Mouse (Mus musculus): ENCODE data around the gene Tipin. TPM values are rescaled to one million over a fixed set of nuclear protein-coding genes. Genes with fewer than 3 reads are reported as not detected.
"Not testable (repeated sequence)": the region's sequence is repeated elsewhere in the genome, so short reads cannot be mapped to it uniquely, and the experiment has no call there.

Tipin gene
- polyA plus RNA-seq, 1 experiment from 2014 or later, result 218 TPM

DNA sequence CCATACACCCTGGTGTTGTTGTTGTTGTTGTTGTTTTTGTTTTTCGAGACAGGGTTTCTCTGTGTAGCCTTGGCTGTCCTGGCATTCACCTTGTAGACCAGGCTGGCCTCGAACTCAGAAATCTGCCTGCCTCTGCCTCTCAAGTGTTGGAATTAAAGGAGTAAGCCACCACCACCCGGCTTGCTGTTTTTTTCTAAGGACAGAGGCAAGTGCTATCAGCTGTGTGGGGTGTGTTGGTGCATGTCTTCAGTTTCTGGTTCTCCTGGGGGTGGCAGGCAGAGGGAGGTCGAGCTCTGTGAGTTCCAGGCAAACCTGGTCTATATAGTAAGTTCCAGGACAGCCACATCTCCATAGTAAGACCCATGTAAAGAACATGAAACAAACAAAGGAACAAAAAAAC, 7.1 kb upstream of the Tipin start:
- no peak overlapping the region for H3K4me3 ChIP-seq
- H3K36me3 ChIP-seq, result no peaks in the 10 kb centered on the region
- no peaks in the 10 kb centered on the region for H3K27me3 ChIP-seq
- no peak overlapping the region for H3K9ac ChIP-seq
- H3K4me1 ChIP-seq, result no peaks in the 10 kb centered on the region
- no peak overlapping the region for H3K27ac ChIP-seq
- no peak overlapping the region for H3K4me2 ChIP-seq (replicated peaks)
- no peaks in the 10 kb centered on the region for H3K9me3 ChIP-seq
- no peak for ATAC-seq (ENCODE audit: low FRiP score, low read depth)
- 77% methylated on average over 4 of the region's 4 CpGs for WGBS

- no peaks in the 10 kb centered on the region for H3K4me1 ChIP-seq
- no peak overlapping the region for H3K27ac ChIP-seq
- 76% methylated on average over 1 of the region's 1 CpGs for WGBS
- no peaks in the 10 kb centered on the region for H3K36me3 ChIP-seq
- no peak for ATAC-seq (ENCODE audit: low FRiP score, low read depth)
- H3K9ac ChIP-seq, result no peak overlapping the region
- no peaks in the 10 kb centered on the region for H3K27me3 ChIP-seq
- H3K9me3 ChIP-seq, result no peaks in the 10 kb centered on the region
- no peak overlapping the region for H3K4me3 ChIP-seq
- H3K4me2 ChIP-seq (replicated peaks), result no peak overlapping the region
Observed at GRCm38 (mm10) chr9:64274919-64275318, 6.5 kb upstream of the Tipin start.

DNA sequence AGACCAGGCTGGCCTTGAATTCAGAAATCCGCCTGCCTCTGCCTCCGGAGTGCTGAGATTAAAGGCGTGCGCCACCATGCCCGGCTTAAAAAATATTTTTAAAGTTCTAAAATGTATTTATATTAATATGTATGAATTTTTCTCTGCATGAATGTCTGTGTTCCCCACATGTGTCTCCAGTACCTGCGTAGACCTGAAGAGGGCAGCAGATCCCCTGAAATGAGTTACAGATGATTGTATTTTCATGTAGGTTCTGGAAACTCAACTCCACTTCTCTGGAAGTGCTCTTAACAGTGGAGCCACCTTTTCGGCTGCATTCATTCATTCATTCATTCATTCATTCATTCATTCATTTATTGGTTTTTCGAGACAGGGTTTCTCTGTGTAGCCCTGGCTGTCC, 3.7 kb upstream of the Tipin start:
- Histone ChIP-seq H3K27me3 (no peaks in the 10 kb centered on the region), H3K4me1 (peaks cover 8% of the 10 kb centered on the region), H3K9me3 (no peaks in the 10 kb centered on the region), H3K4me2 (replicated peaks) (no peak overlapping the region), H3K4me3 (no peak overlapping the region), H3K27ac (no peak overlapping the region), H3K9ac (no peak overlapping the region), H3K36me3 (no peaks in the 10 kb centered on the region)
- ATAC-seq (ENCODE audit: low FRiP score, low read depth), result no peak
- 64% methylated on average over 8 of the region's 8 CpGs for WGBS

DNA sequence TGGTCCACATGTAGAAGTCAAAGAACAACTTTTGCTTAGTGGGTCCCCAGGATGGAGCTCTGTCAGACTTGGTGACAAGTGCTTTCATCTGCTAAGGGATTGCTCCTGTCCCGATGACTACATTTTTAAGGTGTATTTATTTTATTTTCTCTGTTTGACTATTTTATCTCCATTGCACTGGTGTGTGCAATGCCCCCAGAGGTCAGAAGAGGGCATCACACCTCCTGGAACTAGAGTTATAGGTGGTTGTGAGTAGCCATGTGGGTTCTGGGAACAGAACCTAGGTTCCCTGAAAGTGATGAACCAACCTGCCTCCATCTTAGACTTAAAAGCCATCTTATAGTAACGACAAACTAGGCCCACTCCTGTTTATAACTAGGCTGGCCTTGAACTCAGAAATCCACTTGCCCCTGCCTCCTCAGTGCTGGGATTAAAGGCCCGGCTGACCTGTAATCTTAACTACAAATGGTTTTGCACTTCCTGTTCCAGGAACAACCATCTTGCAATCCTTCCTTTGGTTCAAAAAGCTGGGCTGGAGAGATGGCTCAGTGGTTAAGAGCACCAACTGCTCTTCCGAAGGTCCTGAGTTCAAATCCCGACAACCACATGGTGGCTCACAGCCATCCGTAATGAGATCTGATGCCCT, 2.6 kb upstream of the Tipin start:
- no peaks in the 10 kb centered on the region for H3K9me3 ChIP-seq
- peaks cover 10% of the 10 kb centered on the region for H3K4me1 ChIP-seq
- H3K9ac ChIP-seq, result no peak overlapping the region
- 94% methylated on average over 6 of the region's 6 CpGs for WGBS
- H3K4me3 ChIP-seq, result no peak overlapping the region
- no peak for ATAC-seq (ENCODE audit: low FRiP score, low read depth)
- no peak overlapping the region for H3K4me2 ChIP-seq (replicated peaks)
- no peaks in the 10 kb centered on the region for H3K27me3 ChIP-seq
- no peaks in the 10 kb centered on the region for H3K36me3 ChIP-seq
- H3K27ac ChIP-seq, result no peak overlapping the region

DNA sequence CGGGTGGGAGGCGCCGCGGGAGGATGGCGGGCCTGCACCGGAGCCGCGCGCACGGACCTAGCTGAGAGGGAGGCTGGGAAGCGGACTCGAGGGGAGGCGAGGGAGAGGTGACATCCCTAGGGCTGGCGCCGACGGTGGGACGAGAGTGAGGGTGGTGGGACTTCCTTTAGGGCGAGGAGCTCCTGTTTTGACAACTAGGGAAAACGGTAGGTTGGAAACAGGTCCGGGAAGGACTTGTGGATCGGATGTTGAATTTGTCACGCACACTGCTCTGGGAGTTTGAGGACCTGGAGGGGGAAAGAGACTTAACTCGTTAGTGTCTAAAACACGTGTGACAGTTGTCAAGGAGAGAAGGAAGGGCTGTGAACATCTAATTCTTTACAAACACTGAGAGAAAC, 399 bp downstream of the Tipin start:
- no peaks in the 10 kb centered on the region for H3K9me3 ChIP-seq
- H3K9ac ChIP-seq, result peak overlapping the region; percentile 96
- H3K4me2 ChIP-seq (replicated peaks), result peak overlapping the region; percentile 73
- H3K27ac ChIP-seq, result peak overlapping the region; percentile 96
- peak; percentile 85 for ATAC-seq (ENCODE audit: low FRiP score, low read depth)
- H3K4me1 ChIP-seq, result peaks cover 10% of the 10 kb centered on the region
- peaks cover 10% of the 10 kb centered on the region for H3K36me3 ChIP-seq
- under 1% methylated on average over 24 of the region's 24 CpGs for WGBS
- peak overlapping the region; percentile 78 for H3K4me3 ChIP-seq
- no peaks in the 10 kb centered on the region for H3K27me3 ChIP-seq

- Histone ChIP-seq H3K36me3 (peaks cover 15% of the 10 kb centered on the region), H3K27me3 (no peaks in the 10 kb centered on the region), H3K9ac (peak overlapping the region; percentile 96), H3K9me3 (no peaks in the 10 kb centered on the region), H3K4me3 (peak overlapping the region; percentile 78), H3K4me2 (replicated peaks) (peak overlapping the region; percentile 73), H3K4me1 (peaks cover 10% of the 10 kb centered on the region), H3K27ac (peak overlapping the region; percentile 96; the same call in 1 of the 2 replicates)
- 62% methylated on average over 5 of the region's 5 CpGs for WGBS
- ATAC-seq (ENCODE audit: low FRiP score, low read depth), result no peak
Observed at GRCm38 (mm10) chr9:64282404-64282987, 1.1 kb downstream of the Tipin start.

DNA sequence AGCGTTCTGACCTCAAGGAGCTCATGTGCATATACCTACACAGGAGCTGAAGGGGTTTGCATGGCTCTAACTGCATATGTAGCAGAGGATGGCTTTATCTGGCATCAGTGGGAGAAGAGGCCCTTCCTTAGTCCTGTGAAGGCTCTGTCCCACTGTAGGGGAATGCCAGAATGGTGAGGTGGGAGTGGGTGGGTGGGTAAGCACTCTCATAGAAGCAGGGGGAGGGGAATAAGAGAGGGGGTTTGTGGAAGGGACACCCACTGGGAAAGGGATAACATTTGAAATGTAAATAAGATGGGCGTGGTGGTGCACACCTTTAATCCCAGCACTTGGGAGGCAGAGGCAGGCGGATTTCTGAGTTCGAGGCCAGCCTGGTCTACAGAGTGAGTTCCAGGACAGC, 21.7 kb downstream of the Tipin start:
- H3K27ac ChIP-seq; H3K4me1 ChIP-seq; H3K4me2 ChIP-seq (replicated peaks); H3K27me3 ChIP-seq; H3K9me3 ChIP-seq; ATAC-seq (ENCODE audit: low FRiP score, low read depth); H3K9ac ChIP-seq; H3K4me3 ChIP-seq: not testable (repeated sequence)
- H3K36me3 ChIP-seq, result peaks cover 85% of the 10 kb centered on the region
- 92% methylated on average over 4 of the region's 4 CpGs for WGBS

DNA sequence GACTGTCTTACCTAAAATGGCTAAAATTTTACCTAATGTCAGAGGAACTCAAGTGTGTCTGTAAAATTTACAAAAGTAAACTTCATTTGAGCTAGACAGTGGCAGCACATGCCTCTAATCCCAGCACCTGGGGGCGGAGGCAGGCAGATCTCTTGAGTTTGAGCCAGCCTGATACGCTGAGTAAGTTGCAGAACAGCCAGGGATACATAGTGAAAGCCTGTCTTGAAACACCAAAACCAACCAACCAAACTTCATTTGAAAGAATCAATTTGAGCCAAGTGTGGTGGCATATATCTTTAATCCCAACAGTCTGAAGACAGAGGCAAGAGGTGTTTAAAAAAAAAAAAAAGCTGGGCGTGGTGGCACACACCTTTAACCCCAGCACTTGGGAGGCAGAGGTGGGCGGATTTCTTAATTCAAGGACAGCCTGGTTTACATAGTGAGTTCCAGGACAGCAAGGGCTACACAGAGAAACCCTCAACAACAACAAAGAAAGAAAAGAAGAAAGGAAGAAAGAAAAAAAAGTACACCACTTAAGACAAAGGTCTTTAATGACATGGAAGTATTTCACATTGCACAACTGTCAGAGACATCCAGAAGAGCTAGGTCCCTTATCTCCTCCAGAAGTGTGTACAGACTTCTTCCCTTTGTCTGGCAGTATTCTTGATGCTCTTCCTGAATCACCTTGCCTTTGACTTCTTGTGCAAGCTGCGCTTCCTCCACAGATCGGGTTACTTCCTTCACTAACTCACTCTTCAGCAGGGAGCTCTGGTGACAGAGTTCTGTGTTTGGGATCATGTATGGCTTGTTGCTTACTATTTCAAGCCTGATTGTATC, 25.3 kb downstream of the Tipin start:
- Histone ChIP-seq H3K9ac (no peak overlapping the region), H3K27ac (no peak overlapping the region), H3K4me2 (replicated peaks) (no peak overlapping the region), H3K27me3 (no peaks in the 10 kb centered on the region), H3K4me3 (no peak overlapping the region), H3K36me3 (peaks cover 79% of the 10 kb centered on the region), H3K4me1 (no peaks in the 10 kb centered on the region), H3K9me3 (no peaks in the 10 kb centered on the region)
- no peak for ATAC-seq (ENCODE audit: low FRiP score, low read depth)
- WGBS, result 79% methylated on average over 6 of the region's 6 CpGs

DNA sequence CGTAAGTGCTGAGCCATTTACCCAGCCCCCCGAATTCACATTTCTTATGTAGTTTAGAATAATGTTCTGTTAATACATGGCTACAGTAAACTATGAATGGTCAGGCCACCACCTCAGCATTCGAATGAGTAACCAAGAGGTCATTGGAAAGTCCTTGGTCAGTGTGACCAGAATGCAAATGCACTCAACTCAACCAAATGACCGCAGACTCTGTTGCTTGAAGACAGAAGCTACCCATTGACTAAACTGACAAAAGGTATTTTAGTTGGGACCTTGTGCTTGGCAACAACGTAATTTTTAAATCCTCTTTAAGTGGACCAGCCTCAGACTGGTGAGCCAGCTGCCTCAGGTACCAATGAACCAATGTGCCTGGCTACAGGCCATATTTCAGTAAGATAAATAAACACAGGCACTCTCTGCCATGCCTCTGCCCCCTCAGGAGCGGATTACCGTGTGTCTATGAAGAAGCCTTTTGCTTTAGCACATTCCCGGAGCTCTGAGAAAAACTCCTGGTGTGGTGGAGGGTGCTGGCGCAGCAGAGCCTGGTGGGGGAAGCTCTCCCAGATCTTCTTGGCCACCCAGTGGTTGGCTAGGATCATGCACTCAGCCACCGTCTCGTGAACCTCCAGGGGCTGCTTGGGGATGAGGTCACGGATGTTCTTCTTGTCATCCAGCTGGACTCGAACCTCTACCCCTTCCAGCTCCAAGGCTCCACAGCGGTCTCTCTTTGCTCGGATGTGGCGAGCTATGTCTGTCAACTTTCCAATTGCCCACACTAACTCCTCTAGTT, 29.8 kb downstream of the Tipin start:
- H3K4me2 ChIP-seq (replicated peaks), result no peak overlapping the region
- H3K4me1 ChIP-seq, result no peaks in the 10 kb centered on the region
- no peak for ATAC-seq (ENCODE audit: low FRiP score, low read depth)
- no peak overlapping the region for H3K27ac ChIP-seq
- WGBS, result 77% methylated on average over 16 of the region's 16 CpGs
- H3K9ac ChIP-seq, result no peak overlapping the region
- no peak overlapping the region for H3K4me3 ChIP-seq
- H3K9me3 ChIP-seq, result no peaks in the 10 kb centered on the region
- no peaks in the 10 kb centered on the region for H3K27me3 ChIP-seq
- peaks cover 67% of the 10 kb centered on the region for H3K36me3 ChIP-seq

DNA sequence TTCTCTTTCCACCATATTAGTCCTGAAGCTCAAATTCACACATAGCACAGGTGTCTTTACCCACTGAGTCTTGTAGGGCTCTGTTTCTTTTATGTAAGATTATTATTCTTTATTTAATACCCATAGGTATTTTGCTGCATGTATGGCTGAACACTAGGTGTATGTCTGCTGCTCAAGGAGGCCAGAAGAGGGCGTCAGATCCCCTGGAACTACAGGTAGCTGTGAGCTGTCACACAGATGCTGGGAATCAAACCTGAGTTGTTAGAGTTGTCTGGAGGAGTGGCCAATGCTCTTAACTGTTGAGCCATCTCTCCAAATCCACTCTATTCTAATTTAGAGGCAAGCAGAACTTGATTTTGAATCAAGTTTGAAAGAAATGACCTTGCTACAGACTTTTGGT, 30.7 kb downstream of the Tipin start:
- peaks cover 62% of the 10 kb centered on the region for H3K36me3 ChIP-seq
- no peak for ATAC-seq (ENCODE audit: low FRiP score, low read depth)
- 33% methylated on average over 1 of the region's 1 CpGs for WGBS

GRCm38 (mm10) chr9:64314696-64315095, 33.3 kb downstream of the Tipin start:
- Histone ChIP-seq H3K27ac (no peak overlapping the region), H3K4me3 (no peak overlapping the region), H3K4me1 (no peaks in the 10 kb centered on the region), H3K36me3 (peaks cover 68% of the 10 kb centered on the region), H3K9me3 (no peaks in the 10 kb centered on the region), H3K9ac (no peak overlapping the region), H3K27me3 (no peaks in the 10 kb centered on the region), H3K4me2 (replicated peaks) (no peak overlapping the region)
- ATAC-seq (ENCODE audit: low FRiP score, low read depth), result no peak
- WGBS, result 95% methylated on average over 6 of the region's 6 CpGs

More for the DNA sequence above, 30.7 kb downstream of the Tipin start:
- no peak overlapping the region for H3K4me3 ChIP-seq
- no peaks in the 10 kb centered on the region for H3K4me1 ChIP-seq
- H3K4me2 ChIP-seq (replicated peaks), result no peak overlapping the region
- H3K9ac ChIP-seq, result no peak overlapping the region
- no peak overlapping the region for H3K27ac ChIP-seq
- H3K27me3 ChIP-seq, result no peaks in the 10 kb centered on the region
- no peaks in the 10 kb centered on the region for H3K9me3 ChIP-seq

- Histone ChIP-seq H3K4me2 (replicated peaks) (no peak overlapping the region), H3K4me1 (no peaks in the 10 kb centered on the region), H3K9me3 (no peaks in the 10 kb centered on the region), H3K27me3 (no peaks in the 10 kb centered on the region), H3K4me3 (no peak overlapping the region), H3K9ac (no peak overlapping the region), H3K27ac (no peak overlapping the region), H3K36me3 (peaks cover 73% of the 10 kb centered on the region)
- WGBS, result 97% methylated on average over 5 of the region's 5 CpGs
- no peak for ATAC-seq (ENCODE audit: low FRiP score, low read depth)
Observed at GRCm38 (mm10) chr9:64316986-64317385, 35.6 kb downstream of the Tipin start.
